Mouse (Mus musculus) adipocyte (in vitro differentiated cells): ENCODE data around the gene Inhbb.

Source experiments
- DNase-seq: peaks from one replicate; pipeline ENCODE4 v3.0.0-alpha.2; 2016; ENCODE audit warnings: low spot score

The Inhbb gene

DNA sequence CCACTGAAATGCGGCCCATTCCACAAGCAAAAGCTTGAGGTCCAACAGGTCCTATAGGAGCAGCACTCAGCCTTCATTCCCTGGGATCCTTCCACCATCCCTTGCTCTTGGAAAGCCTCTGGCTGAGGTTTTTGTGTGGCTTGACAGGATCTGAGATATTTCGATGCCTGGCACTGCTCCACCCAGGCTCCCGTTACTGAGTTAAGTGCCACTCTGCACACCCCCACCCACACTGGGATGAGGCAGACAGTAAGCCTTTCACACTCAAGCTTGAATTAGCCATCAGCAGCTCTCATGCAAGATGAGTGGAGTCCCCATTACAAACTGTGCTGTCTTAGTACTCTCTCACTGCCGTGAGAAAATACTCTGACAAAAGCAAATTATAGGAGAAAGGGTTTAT, 41.4 kb downstream of the Inhbb start:
- DNase-seq: no peak

GRCm38 (mm10) chr1:119375376-119375775, 46.7 kb downstream of the Inhbb start:
- DNase-seq: no peak

- DNase-seq: no peak
Measured at GRCm38 (mm10) chr1:119367546-119367945, 54.5 kb downstream of the Inhbb start.

- DNase-seq: no peak
Measured at GRCm38 (mm10) chr1:119366315-119366714, 55.7 kb downstream of the Inhbb start.
